Mouse (Mus musculus) olfactory bulb, adult 2 months (tissue): ENCODE data around the gene Mrps17. TPM values are rescaled to one million over a fixed set of nuclear protein-coding genes. Genes with fewer than 3 reads are reported as not detected.
A peak's percentile ranks its signal among the peaks of the same experiment; 100 is the strongest.

Source experiments
- H3K27ac ChIP-seq: fragments of 200-500 bp; 2 replicates; pipeline ENCODE4 v1.5.1; 2012; ENCODE audit warnings: low read depth, low read length; ENCODE audit not compliant: insufficient read depth
- H3K4me1 ChIP-seq: fragments of 200-500 bp; 2 replicates; pipeline ENCODE4 v1.6.1; 2012; ENCODE audit warnings: low read length; ENCODE audit not compliant: control insufficient read depth, insufficient read depth
- H3K4me3 ChIP-seq: fragments of 200-500 bp; 2 replicates; pipeline ENCODE4 v1.5.1; 2012; ENCODE audit warnings: mild to moderate bottlenecking, low read depth, low read length, moderate library complexity; ENCODE audit not compliant: insufficient read depth
- CTCF ChIP-seq: fragments of 200-500 bp; IDR thresholded peaks from 2 replicates; pipeline ENCODE4 v1.5.1; 2012; ENCODE audit warnings: low read depth, mild to moderate bottlenecking, low read length, moderate library complexity; ENCODE audit not compliant: insufficient read depth
- POLR2A ChIP-seq: fragments of 200-500 bp; IDR thresholded peaks from 2 replicates; pipeline ENCODE4 v1.6.1; 2012; ENCODE audit warnings: mild to moderate bottlenecking, low read depth, low read length, moderate library complexity; ENCODE audit not compliant: insufficient read depth
- WGBS: fragments of 180-500 bp; shearing (Covaris S2); methylation state at CpG from one replicate; pipeline ENCODE4 v1.1.7; 2018; 5-methylcytosine and 5-hydroxymethylcytosine counted together
- polyA plus RNA-seq: library from polyadenylated mRNA; stranded (reverse); fragments of >200 nt; gene quantifications from 2 replicates; pipeline ENCODE4 v1.2.4, GENCODE M21; 2012; ENCODE audit warnings: low replicate concordance; ENCODE audit not compliant: missing spikeins, insufficient read depth, insufficient read length

Mrps17 gene
- polyA plus RNA-seq, 1 experiment, result not detected

- TF ChIP-seq CTCF, result no peak
- no peak for TF ChIP-seq POLR2A
Observed at GRCm38 (mm10) chr5:129730344-129730743, 15.0 kb downstream of the Mrps17 start.

GRCm38 (mm10) chr5:129731021-129731420, 15.7 kb downstream of the Mrps17 start:
- H3K4me3 ChIP-seq, result no peak overlapping the region
- no peak overlapping the region for H3K27ac ChIP-seq
- TF ChIP-seq CTCF, result no peak
- H3K4me1 ChIP-seq, result peaks cover 14% of the 10 kb centered on the region
- WGBS, result 77% methylated on average over 5 of the region's 5 CpGs

More at GRCm38 (mm10) chr5:129730344-129730743, 15.0 kb downstream of the Mrps17 start:
- Histone ChIP-seq H3K27ac (0 out of 2 replicates have a peak overlapping the region, but pooled peaks have one; percentile 49), H3K4me1 (peaks cover 14% of the 10 kb centered on the region), H3K4me3 (no peak overlapping the region)
- WGBS, result 57% methylated on average over 11 of the region's 11 CpGs

GRCm38 (mm10) chr5:129740976-129741375, 25.7 kb downstream of the Mrps17 start:
- Histone ChIP-seq H3K27ac (no peak overlapping the region), H3K4me3 (no peak overlapping the region), H3K4me1 (no peaks in the 10 kb centered on the region)
- TF ChIP-seq CTCF, result no peak
- WGBS, result 75% methylated on average over 1 of the region's 1 CpGs

GRCm38 (mm10) chr5:129742903-129743488, 27.7 kb downstream of the Mrps17 start:
- no peak overlapping the region for H3K4me3 ChIP-seq
- no peaks in the 10 kb centered on the region for H3K4me1 ChIP-seq
- no peak for TF ChIP-seq POLR2A
- TF ChIP-seq CTCF, result no peak
- WGBS, result 83% methylated on average over 7 of the region's 7 CpGs
- no peak overlapping the region for H3K27ac ChIP-seq

- no peak for TF ChIP-seq CTCF
- TF ChIP-seq POLR2A, result no peak
- H3K4me3 ChIP-seq, result no peak overlapping the region
- H3K27ac ChIP-seq, result no peak overlapping the region
- 79% methylated on average over 6 of the region's 6 CpGs for WGBS
- no peaks in the 10 kb centered on the region for H3K4me1 ChIP-seq
Observed at GRCm38 (mm10) chr5:129744050-129744449, 28.8 kb downstream of the Mrps17 start.

- WGBS, result 94% methylated on average over 20 of the region's 20 CpGs
- Histone ChIP-seq H3K4me3 (no peak overlapping the region), H3K27ac (no peak overlapping the region), H3K4me1 (no peaks in the 10 kb centered on the region)
- TF ChIP-seq POLR2A, result no peak
- TF ChIP-seq CTCF, result no peak
Observed at GRCm38 (mm10) chr5:129756886-129757285, 41.6 kb downstream of the Mrps17 start.

- no peak overlapping the region for H3K27ac ChIP-seq
- 93% methylated on average over 13 of the region's 13 CpGs for WGBS
- H3K4me1 ChIP-seq, result no peaks in the 10 kb centered on the region
- TF ChIP-seq POLR2A (no peak), CTCF (no peak)
- no peak overlapping the region for H3K4me3 ChIP-seq
Observed at GRCm38 (mm10) chr5:129759929-129760480, 44.7 kb downstream of the Mrps17 start.

- Histone ChIP-seq H3K27ac (peak overlapping the region; percentile 39; the same call in 1 of the 2 replicates), H3K4me1 (no peaks in the 10 kb centered on the region), H3K4me3 (no peak overlapping the region)
- TF ChIP-seq POLR2A (no peak), CTCF (no peak)
- WGBS, result 36% methylated on average over 18 of the region's 18 CpGs
Observed at GRCm38 (mm10) chr5:129761865-129762540, 46.7 kb downstream of the Mrps17 start.

GRCm38 (mm10) chr5:129770443-129771355, 55.4 kb downstream of the Mrps17 start:
- no peak for TF ChIP-seq POLR2A
- no peak for TF ChIP-seq CTCF
- Histone ChIP-seq H3K4me3 (no peak overlapping the region), H3K4me1 (no peaks in the 10 kb centered on the region), H3K27ac (no peak overlapping the region)
- WGBS, result 86% methylated on average over 23 of the region's 23 CpGs

Other genes starting within 250 kb of the Mrps17 start
- gene Sfswap, start 214.3 kb upstream of the Mrps17 start, polyA plus RNA-seq, result 361 TPM in 1 of 2 replicates, not detected in the other
- not detected in 2 replicates for gene Mmp17, start 131.3 kb upstream of the Mrps17 start, polyA plus RNA-seq
- gene Zfp11, start 45.4 kb upstream of the Mrps17 start, polyA plus RNA-seq, result not detected in 2 replicates
- not detected in 2 replicates for gene Sept14, start 7.0 kb upstream of the Mrps17 start, polyA plus RNA-seq
- gene Nipsnap2, start 9.6 kb downstream of the Mrps17 start, polyA plus RNA-seq, result not detected in 2 replicates
- not detected in 2 replicates for gene Psph, start 72.0 kb downstream of the Mrps17 start, polyA plus RNA-seq
- not detected in 2 replicates for gene Sumf2, start 131.5 kb downstream of the Mrps17 start, polyA plus RNA-seq
- gene Chchd2, start 172.0 kb downstream of the Mrps17 start, polyA plus RNA-seq, result not detected in 2 replicates
- not detected in 2 replicates for gene Zbed5, start 180.2 kb downstream of the Mrps17 start, polyA plus RNA-seq
- not detected in 2 replicates for gene Phkg1, start 183.1 kb downstream of the Mrps17 start, polyA plus RNA-seq
- not detected in 2 replicates for gene Nupr1l, start 193.0 kb downstream of the Mrps17 start, polyA plus RNA-seq
- not detected in 2 replicates for gene Vkorc1l1, start 226.5 kb downstream of the Mrps17 start, polyA plus RNA-seq